Mouse (Mus musculus) kidney, adult 2 months (tissue): ENCODE data around the gene Myd88. TPM values are rescaled to one million over a fixed set of nuclear protein-coding genes. Genes with fewer than 3 reads are reported as not detected.
A peak's percentile ranks its signal among the peaks of the same experiment; 100 is the strongest.

Source experiments
- DNase-seq: peaks from one replicate; pipeline ENCODE4 v3.0.0; 2021
- H3K27ac ChIP-seq: fragments of 200-500 bp; 2 replicates; pipeline ENCODE4 v1.5.1; 2012; ENCODE audit warnings: low read depth, low read length, control low read depth, inconsistent platforms; ENCODE audit not compliant: insufficient read depth
- H3K27me3 ChIP-seq: fragments of 200-500 bp; replicated peaks from 2 replicates; pipeline ENCODE4 v1.6.1; 2012; ENCODE audit warnings: mild to moderate bottlenecking, moderate library complexity, low read length, inconsistent platforms; ENCODE audit not compliant: control insufficient read depth, insufficient read depth
- H3K36me3 ChIP-seq: fragments of 200-500 bp; 2 replicates; pipeline ENCODE4 v1.6.1; 2012; ENCODE audit warnings: mild to moderate bottlenecking, moderate library complexity, low read length, inconsistent platforms; ENCODE audit not compliant: control insufficient read depth, insufficient read depth
- H3K4me1 ChIP-seq: fragments of 200-500 bp; 2 replicates; pipeline ENCODE4 v1.6.1; 2011; ENCODE audit warnings: low read length; ENCODE audit not compliant: control insufficient read depth, insufficient read depth
- H3K4me3 ChIP-seq: fragments of 200-500 bp; 2 replicates; pipeline ENCODE4 v1.5.1; 2011; ENCODE audit warnings: mild to moderate bottlenecking, low read depth, low read length, control low read depth; ENCODE audit not compliant: insufficient read depth
- CTCF ChIP-seq: fragments of 200-500 bp; conservative IDR thresholded peaks from 2 replicates; pipeline ENCODE4 v1.5.1; 2011; ENCODE audit warnings: low read depth, mild to moderate bottlenecking, control low read depth, low read length, moderate library complexity, mixed read lengths; ENCODE audit not compliant: insufficient read depth, insufficient read length
- POLR2A ChIP-seq: fragments of 200-500 bp; IDR thresholded peaks from one replicate; pipeline ENCODE4 v1.6.1; 2011; ENCODE audit warnings: low read depth, low read length, control low read depth
- WGBS: fragments of 180-500 bp; shearing (Covaris S2); methylation state at CpG from one replicate; pipeline ENCODE4 v1.1.7; 2018; 5-methylcytosine and 5-hydroxymethylcytosine counted together
- polyA plus RNA-seq: library from polyadenylated mRNA; depleted of rRNA; stranded (reverse); fragments of >200 nt; gene quantifications from 2 replicates; pipeline ENCODE4 v1.2.3, GENCODE M21; 2012; rRNA removed

Gene Myd88
- polyA plus RNA-seq = 16.4 and 17.4 TPM in 2 replicates

- peak; percentile 99 for DNase-seq
- peak within 1 kb of the TSS; percentile 90 for H3K4me3 ChIP-seq
- no peaks in the 10 kb centered on the region; the same call in 1 of the 2 replicates for H3K36me3 ChIP-seq
- under 1% methylated on average over 68 of the region's 68 CpGs for WGBS
- TF ChIP-seq CTCF (no peak), POLR2A (peak; percentile 61)
- H3K27ac ChIP-seq = peak within 1 kb of the TSS; percentile 93
- peaks cover 18% of the 10 kb centered on the region for H3K4me1 ChIP-seq
- H3K27me3 ChIP-seq = no peaks in the 10 kb centered on the region
These were observed at the start of gene Myd88 for GRCm38 (mm10) chr9:119340909-119341816. Gene Myd88, minus strand, starts transcription at chr9:119341411.

GRCm38 (mm10) chr9:119390214-119390613 is 49.0 kb upstream of the Myd88 start:
- Histone ChIP-seq H3K36me3 (peaks cover 3% of the 10 kb centered on the region; the same call in 1 of the 2 replicates), H3K4me1 (no peaks in the 10 kb centered on the region), H3K4me3 (no peak overlapping the region), H3K27me3 (no peaks in the 10 kb centered on the region), H3K27ac (no peak overlapping the region)
- no peak for DNase-seq
- WGBS = 83% methylated on average over 2 of the region's 2 CpGs
- no peak for TF ChIP-seq POLR2A

GRCm38 (mm10) chr9:119388956-119389355 is 47.7 kb upstream of the Myd88 start:
- Histone ChIP-seq H3K27me3 (no peaks in the 10 kb centered on the region), H3K4me3 (no peak overlapping the region), H3K4me1 (no peaks in the 10 kb centered on the region), H3K36me3 (peaks cover 3% of the 10 kb centered on the region; the same call in 1 of the 2 replicates), H3K27ac (no peak overlapping the region)
- TF ChIP-seq POLR2A (no peak), CTCF (no peak)
- 46% methylated on average over 5 of the region's 5 CpGs for WGBS
- DNase-seq = no peak

GRCm38 (mm10) chr9:119382603-119383002 is 41.4 kb upstream of the Myd88 start:
- DNase-seq = no peak
- 66% methylated on average over 6 of the region's 6 CpGs for WGBS
- Histone ChIP-seq H3K27ac (no peak overlapping the region), H3K27me3 (no peaks in the 10 kb centered on the region), H3K4me3 (no peak overlapping the region), H3K4me1 (no peaks in the 10 kb centered on the region), H3K36me3 (peaks cover 5% of the 10 kb centered on the region)
- TF ChIP-seq CTCF (no peak), POLR2A (no peak)

- Histone ChIP-seq H3K4me1 (no peaks in the 10 kb centered on the region), H3K36me3 (peaks cover 2% of the 10 kb centered on the region), H3K4me3 (no peak overlapping the region), H3K27ac (no peak overlapping the region), H3K27me3 (no peaks in the 10 kb centered on the region)
- no peak for TF ChIP-seq CTCF
- TF ChIP-seq POLR2A = no peak
- 64% methylated on average over 4 of the region's 4 CpGs for WGBS
- DNase-seq = no peak
These were observed 37.0 kb upstream of the Myd88 start for GRCm38 (mm10) chr9:119378231-119378630.

GRCm38 (mm10) chr9:119375556-119375955 is 34.3 kb upstream of the Myd88 start:
- H3K36me3 ChIP-seq = no peaks in the 10 kb centered on the region; the same call in 1 of the 2 replicates
- TF ChIP-seq POLR2A (no peak), CTCF (no peak)
- DNase-seq = no peak
- 55% methylated on average over 6 of the region's 6 CpGs for WGBS
- no peaks in the 10 kb centered on the region for H3K27me3 ChIP-seq
- H3K4me3 ChIP-seq = no peak overlapping the region
- no peaks in the 10 kb centered on the region for H3K4me1 ChIP-seq
- H3K27ac ChIP-seq = no peak overlapping the region

GRCm38 (mm10) chr9:119375008-119375407 is 33.8 kb upstream of the Myd88 start:
- TF ChIP-seq CTCF = no peak
- no peak for TF ChIP-seq POLR2A
- Histone ChIP-seq H3K27ac (no peak overlapping the region), H3K4me1 (no peaks in the 10 kb centered on the region), H3K4me3 (no peak overlapping the region), H3K27me3 (no peaks in the 10 kb centered on the region), H3K36me3 (no peaks in the 10 kb centered on the region; the same call in 1 of the 2 replicates)
- DNase-seq = no peak
- 55% methylated on average over 3 of the region's 3 CpGs for WGBS
